Mouse (Mus musculus): ENCODE results near the gene Defb30. TPM values are rescaled to one million over a fixed set of nuclear protein-coding genes. Genes with fewer than 3 reads are reported as not detected.

Gene Defb30
- not detected for total RNA-seq (2021)
- polyA plus RNA-seq (2012; rRNA removed) = not detected in 2 replicates
- long read RNA-seq = 0 reads

GRCm38 (mm10) chr14:63049910-63050370, at the start of gene Defb30:
Gene Defb30, minus strand, starts transcription at chr14:63049960.
- Histone ChIP-seq H3K27me3 (ENCODE audit: control insufficient read depth, insufficient read depth, low read length) (no peaks in the 10 kb centered on the region), H3K27ac (no peak within 1 kb of the TSS), H3K9ac (ENCODE audit: low read depth, low read length) (no peak within 1 kb of the TSS), H3K36me3 (ENCODE audit: control insufficient read depth, insufficient read depth, low read length) (no peaks in the 10 kb centered on the region), H3K79me2 (replicated peaks; ENCODE audit: control insufficient read depth, insufficient read depth, low read length) (no peaks in the 10 kb centered on the region), H3K4me3 (no peak within 1 kb of the TSS), H3K4me1 (ENCODE audit: control insufficient read depth, insufficient read depth, low read length) (peaks cover 3% of the 10 kb centered on the region; the same call in 1 of the 2 replicates)
- no peak for DNase-seq
- intact Hi-C loops (cut with DNase I) = loop anchor here (5.0 kb wide), 1 partner anchor 422 kb away; no protein-coding TSS in a partner anchor
- 80% methylated on average over 11 of the region's 14 CpGs for WGBS
- no peak for TF ChIP-seq POLR2A (IDR thresholded peaks at IDR 0.05; ENCODE audit: insufficient read depth, low read depth, low read length)

- Histone ChIP-seq H3K36me3 (ENCODE audit: control insufficient read depth, insufficient read depth, low read length) (no peaks in the 10 kb centered on the region), H3K27ac (peak overlapping the region; percentile 88)
Observed at GRCm38 (mm10) chr14:63067708-63068107, 17.9 kb upstream of the Defb30 start.

GRCm38 (mm10) chr14:63066630-63067310, 17.0 kb upstream of the Defb30 start:
- H3K4me1 ChIP-seq (ENCODE audit: control insufficient read depth, insufficient read depth, low read length) = peaks cover 9% of the 10 kb centered on the region
- H3K9ac ChIP-seq (ENCODE audit: low read depth, low read length) = peak overlapping the region; percentile 52
- peak; percentile 76 to 85 for DNase-seq
- no peak overlapping the region for H3K4me3 ChIP-seq
- no peaks in the 10 kb centered on the region for H3K79me2 ChIP-seq (replicated peaks; ENCODE audit: control insufficient read depth, insufficient read depth, low read length)
- 10% methylated on average over 16 of the region's 16 CpGs for whole genome bisulfite sequencing
- intact Hi-C loops (cut with DNase I) = loop anchor here (1.0 to 2.0 kb wide), 2 partner anchors 128 to 306 kb away; no protein-coding TSS in a partner anchor
- TF ChIP-seq EP300 (IDR thresholded peaks at IDR 0.05; ENCODE audit: insufficient read depth, low read depth, low read length) (peak; percentile 90), POLR2A (IDR thresholded peaks at IDR 0.05; ENCODE audit: insufficient read depth, low read depth, low read length) (no peak; the same call in 1 of the 2 replicates), CTCF (IDR thresholded peaks at IDR 0.05) (peak; percentile 99)
- H3K27ac ChIP-seq = peak overlapping the region; percentile 88
- no peaks in the 10 kb centered on the region for H3K36me3 ChIP-seq (ENCODE audit: control insufficient read depth, insufficient read depth, low read length)
- no peaks in the 10 kb centered on the region for H3K27me3 ChIP-seq (ENCODE audit: control insufficient read depth, insufficient read depth, low read length)

More at GRCm38 (mm10) chr14:63067708-63068107, 17.9 kb upstream of the Defb30 start:
- no peak for TF ChIP-seq POLR2A (IDR thresholded peaks at IDR 0.05; ENCODE audit: insufficient read depth, low read depth, low read length)
- TF ChIP-seq EP300 (IDR thresholded peaks at IDR 0.05; ENCODE audit: insufficient read depth, low read depth, low read length) = 0 out of 2 replicates have a peak, but pooled peaks have one; percentile 41
- Histone ChIP-seq H3K4me3 (no peak overlapping the region), H3K79me2 (replicated peaks; ENCODE audit: control insufficient read depth, insufficient read depth, low read length) (no peaks in the 10 kb centered on the region), H3K27me3 (ENCODE audit: control insufficient read depth, insufficient read depth, low read length) (no peaks in the 10 kb centered on the region), H3K9ac (ENCODE audit: low read depth, low read length) (peak overlapping the region; percentile 35), H3K4me1 (ENCODE audit: control insufficient read depth, insufficient read depth, low read length) (peaks cover 9% of the 10 kb centered on the region)
- 18% methylated on average over 15 of the region's 15 CpGs for WGBS
- peak; percentile 70 to 87 for DNase-seq
- intact Hi-C loops (cut with DNase I) = loop anchor here (2.0 kb wide), 1 partner anchor 127 kb away; no protein-coding TSS in a partner anchor

- intact Hi-C loops (cut with DNase I) = no loop called here
- Histone ChIP-seq H3K27me3 (ENCODE audit: control insufficient read depth, insufficient read depth, low read length) (no peaks in the 10 kb centered on the region), H3K27ac (no peak overlapping the region), H3K4me3 (no peak overlapping the region), H3K79me2 (replicated peaks; ENCODE audit: control insufficient read depth, insufficient read depth, low read length) (no peaks in the 10 kb centered on the region), H3K9ac (ENCODE audit: low read depth, low read length) (no peak overlapping the region), H3K36me3 (ENCODE audit: control insufficient read depth, insufficient read depth, low read length) (no peaks in the 10 kb centered on the region), H3K4me1 (ENCODE audit: control insufficient read depth, insufficient read depth, low read length) (peaks cover 9% of the 10 kb centered on the region)
- DNase-seq = no peak
- WGBS = 86% methylated on average over 5 of the region's 5 CpGs
- no peak for TF ChIP-seq CTCF (IDR thresholded peaks at IDR 0.05)
- no peak for TF ChIP-seq EP300 (IDR thresholded peaks at IDR 0.05; ENCODE audit: insufficient read depth, low read depth, low read length)
- TF ChIP-seq POLR2A (IDR thresholded peaks at IDR 0.05; ENCODE audit: insufficient read depth, low read depth, low read length) = no peak
Observed at GRCm38 (mm10) chr14:63065391-63065790, 15.6 kb upstream of the Defb30 start.

DNA sequence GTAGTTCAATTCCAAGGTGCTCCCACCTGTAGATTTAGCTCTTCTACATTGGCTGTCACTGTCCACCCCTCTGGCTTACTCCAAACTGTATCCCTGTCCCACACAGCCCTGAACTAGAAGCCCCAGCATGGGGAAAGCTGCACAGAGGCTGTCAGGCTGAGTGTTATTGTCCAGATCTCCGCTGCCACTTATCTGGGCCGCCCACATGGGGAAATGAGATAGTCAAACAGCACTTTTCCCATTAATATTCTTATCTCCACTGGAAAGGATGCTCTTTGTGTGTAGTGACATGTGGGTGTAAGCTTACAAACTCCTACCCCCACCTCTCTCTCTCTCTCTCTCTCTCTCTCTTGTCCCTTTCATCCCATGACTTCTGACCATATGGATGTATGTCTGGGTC, 12.4 kb upstream of the Defb30 start:
- no peaks in the 10 kb centered on the region for H3K27me3 ChIP-seq (ENCODE audit: control insufficient read depth, insufficient read depth, low read length)
- no peaks in the 10 kb centered on the region for H3K36me3 ChIP-seq (ENCODE audit: control insufficient read depth, insufficient read depth, low read length)
- no peak for DNase-seq
- WGBS = 50% methylated on average over 2 of the region's 2 CpGs
- H3K9ac ChIP-seq (ENCODE audit: low read depth, low read length) = no peak overlapping the region
- no peak overlapping the region for H3K4me3 ChIP-seq
- no peak overlapping the region for H3K27ac ChIP-seq
- TF ChIP-seq CTCF (IDR thresholded peaks at IDR 0.05) = no peak
- no peak for TF ChIP-seq EP300 (IDR thresholded peaks at IDR 0.05; ENCODE audit: insufficient read depth, low read depth, low read length)
- TF ChIP-seq POLR2A (IDR thresholded peaks at IDR 0.05; ENCODE audit: insufficient read depth, low read depth, low read length) = no peak
- peaks cover 4% of the 10 kb centered on the region for H3K4me1 ChIP-seq (ENCODE audit: control insufficient read depth, insufficient read depth, low read length)
- H3K79me2 ChIP-seq (replicated peaks; ENCODE audit: control insufficient read depth, insufficient read depth, low read length) = no peaks in the 10 kb centered on the region
- intact Hi-C loops (cut with DNase I) = no loop called here

DNA sequence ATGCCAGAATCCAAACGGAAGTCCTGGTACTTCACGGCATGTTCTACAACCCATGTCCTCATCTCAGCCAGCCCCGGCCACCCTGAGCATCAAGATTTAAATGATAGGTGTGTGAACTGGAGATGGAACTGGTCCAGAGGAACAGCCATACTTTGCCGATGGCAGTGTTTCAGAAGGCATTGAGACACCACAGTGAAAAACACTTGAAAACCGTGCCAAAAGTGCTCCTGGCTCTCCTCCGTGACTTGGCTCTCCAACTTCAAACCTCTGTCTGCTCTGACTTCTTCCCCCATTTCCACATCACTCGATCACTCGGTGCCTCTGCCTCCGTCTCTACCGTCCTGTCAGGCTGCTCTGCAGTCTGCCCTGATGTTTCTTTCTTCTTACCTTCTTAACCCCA, 10.6 kb upstream of the Defb30 start:
- no peak overlapping the region for H3K27ac ChIP-seq
- 24% methylated on average over 10 of the region's 10 CpGs for WGBS
- no peak overlapping the region for H3K4me3 ChIP-seq

More for the DNA sequence above, 10.6 kb upstream of the Defb30 start:
- no peak for TF ChIP-seq CTCF (IDR thresholded peaks at IDR 0.05)
- no peak for TF ChIP-seq POLR2A (IDR thresholded peaks at IDR 0.05; ENCODE audit: insufficient read depth, low read depth, low read length)
- no peak for TF ChIP-seq EP300 (IDR thresholded peaks at IDR 0.05; ENCODE audit: insufficient read depth, low read depth, low read length)
- DNase-seq = no peak
- Histone ChIP-seq H3K36me3 (ENCODE audit: control insufficient read depth, insufficient read depth, low read length) (no peaks in the 10 kb centered on the region), H3K9ac (ENCODE audit: low read depth, low read length) (no peak overlapping the region), H3K27me3 (ENCODE audit: control insufficient read depth, insufficient read depth, low read length) (no peaks in the 10 kb centered on the region), H3K4me1 (ENCODE audit: control insufficient read depth, insufficient read depth, low read length) (no peaks in the 10 kb centered on the region), H3K79me2 (replicated peaks; ENCODE audit: control insufficient read depth, insufficient read depth, low read length) (no peaks in the 10 kb centered on the region)
- intact Hi-C loops (cut with DNase I) = no loop called here
